Mouse (Mus musculus) embryonic fibroblast, embryonic 13.5 days (primary cell): ENCODE measurements at regions not wholly inside any gene's neighbourhood (a gene's known extent, or its start where the extent isn't known, plus 50 kb on each side); places are given as distances from the start of the nearest gene placed in this dataset.

Source experiments
- CTCF ChIP-seq: IDR thresholded peaks from 2 replicates; pipeline ENCODE4 v1.5.1; 2011; ENCODE audit warnings: mild to moderate bottlenecking, control low read depth, low read length, moderate library complexity, borderline replicate concordance; ENCODE audit not compliant: insufficient read depth
- POLR2A ChIP-seq: IDR thresholded peaks from 2 replicates; pipeline ENCODE4 v1.6.1; 2011; ENCODE audit warnings: low read depth, mild to moderate bottlenecking, control low read depth, low read length, moderate library complexity

DNA sequence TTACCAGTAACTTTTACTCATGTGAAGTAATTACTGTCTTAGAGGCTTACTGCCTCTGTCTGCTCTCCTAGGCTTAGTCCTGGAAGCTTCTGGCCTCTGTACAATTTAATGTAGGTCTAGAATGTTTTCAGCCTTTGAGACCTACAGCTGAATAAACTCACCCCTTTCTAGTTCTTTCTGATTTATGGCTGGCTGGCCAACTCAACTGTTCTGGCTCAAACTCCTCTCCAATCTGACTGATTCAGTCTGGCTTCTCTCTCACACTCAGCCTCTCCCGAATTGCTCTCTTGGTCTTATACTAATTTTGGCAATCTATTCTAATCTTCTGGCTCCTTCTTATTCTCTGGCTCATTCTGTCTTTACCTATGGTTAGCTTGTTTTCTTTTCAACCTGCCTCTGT lies 87.0 kb upstream of the Dnajc19 start:
- no peak for TF ChIP-seq CTCF
- no peak for TF ChIP-seq POLR2A
